Mouse (Mus musculus) lung, embryonic 14.5 days (tissue): ENCODE data around the gene Uqcc3. TPM values are rescaled to one million over a fixed set of nuclear protein-coding genes. Genes with fewer than 3 reads are reported as not detected.

Experiments used
- ATAC-seq: fragments of 200-750 bp; cut with Nextera tagmentation; 2 replicates; pipeline ENCODE4 v1.8.0; 2017; ENCODE audit warnings: mild to moderate bottlenecking, moderate TSS enrichment, moderate library complexity; ENCODE audit not compliant: insufficient read depth
- DNase-seq: peaks from one replicate; pipeline ENCODE4 v3.0.0-alpha.2; 2015
- H3K27ac ChIP-seq: fragments of 300-500 bp; sonication (generic); 2 replicates; pipeline ENCODE4 v1.5.1; 2014; ENCODE audit warnings: low read depth, mild to moderate bottlenecking, moderate library complexity
- H3K27me3 ChIP-seq: fragments of 300-500 bp; sonication (generic); 2 replicates; pipeline ENCODE4 v1.6.1; 2014; ENCODE audit warnings: low read length, control low read depth; ENCODE audit not compliant: insufficient read depth
- H3K36me3 ChIP-seq: fragments of 300-500 bp; sonication (generic); 2 replicates; pipeline ENCODE4 v1.6.1; 2014; ENCODE audit warnings: control low read depth; ENCODE audit not compliant: insufficient read depth
- H3K4me1 ChIP-seq: fragments of 300-500 bp; sonication (generic); 2 replicates; pipeline ENCODE4 v1.6.1; 2014; ENCODE audit warnings: antibody characterized with exemption, control low read depth; ENCODE audit not compliant: insufficient read depth
- H3K4me2 ChIP-seq: fragments of 300-500 bp; sonication (generic); 2 replicates; pipeline ENCODE4 v1.6.1; 2014; ENCODE audit warnings: mild to moderate bottlenecking
- H3K4me3 ChIP-seq: fragments of 300-500 bp; sonication (generic); 2 replicates; pipeline ENCODE4 v1.5.1; 2014; ENCODE audit warnings: low read depth, low read length
- H3K9ac ChIP-seq: fragments of 300-500 bp; sonication (generic); 2 replicates; pipeline ENCODE4 v1.6.1; 2014
- H3K9me3 ChIP-seq: fragments of 300-500 bp; sonication (generic); 2 replicates; pipeline ENCODE4 v1.6.1; 2016; ENCODE audit warnings: low read depth, low read length, control low read depth
- CTCF ChIP-seq: IDR thresholded peaks from 2 replicates; pipeline ENCODE4 v1.5.1; 2016; ENCODE audit warnings: antibody characterized with exemption, low read depth
- WGBS: fragments of 180-500 bp; shearing (Covaris S2); extraction: QIAGEN DNeasy Blood & Tissue Kit; methylation state at CpG from one replicate; pipeline ENCODE4 v1.1.7; 2014; 5-methylcytosine and 5-hydroxymethylcytosine counted together
- polyA plus RNA-seq: library from polyadenylated mRNA; unstranded; fragments of >200 nt; fragmentation: Nextera tagmentation; extraction: Ambion mirVana; gene quantifications from 2 replicates; pipeline ENCODE4 v1.2.1, GENCODE M21; 2014

The Uqcc3 gene
- polyA plus RNA-seq, 1 experiment from 2014 or later = 53.9 TPM

GRCm38 (mm10) chr19:8864265-8864664, 16.5 kb downstream of the Uqcc3 start:
- H3K9me3 ChIP-seq = no peaks in the 10 kb centered on the region

GRCm38 (mm10) chr19:8859018-8859417, 21.7 kb downstream of the Uqcc3 start:
- Histone ChIP-seq H3K27ac (no peak overlapping the region), H3K36me3 (no peaks in the 10 kb centered on the region), H3K9me3 (no peaks in the 10 kb centered on the region), H3K4me1 (no peaks in the 10 kb centered on the region), H3K9ac (no peak overlapping the region), H3K27me3 (no peaks in the 10 kb centered on the region), H3K4me2 (no peak overlapping the region), H3K4me3 (no peak overlapping the region)
- ATAC-seq = no peak
- WGBS = 17% methylated on average over 1 of the region's 1 CpGs
- TF ChIP-seq CTCF = peak; percentile 59; the same call in 1 of the 2 replicates
- DNase-seq = peak; percentile 69

More at GRCm38 (mm10) chr19:8864265-8864664, 16.5 kb downstream of the Uqcc3 start:
- Histone ChIP-seq H3K4me1 (no peaks in the 10 kb centered on the region), H3K4me2 (no peak overlapping the region), H3K4me3 (no peak overlapping the region), H3K27me3 (no peaks in the 10 kb centered on the region), H3K36me3 (no peaks in the 10 kb centered on the region), H3K27ac (no peak overlapping the region), H3K9ac (no peak overlapping the region)
- no peak for TF ChIP-seq CTCF
- DNase-seq (no peak), ATAC-seq (no peak)
- 82% methylated on average over 6 of the region's 6 CpGs for WGBS

DNA sequence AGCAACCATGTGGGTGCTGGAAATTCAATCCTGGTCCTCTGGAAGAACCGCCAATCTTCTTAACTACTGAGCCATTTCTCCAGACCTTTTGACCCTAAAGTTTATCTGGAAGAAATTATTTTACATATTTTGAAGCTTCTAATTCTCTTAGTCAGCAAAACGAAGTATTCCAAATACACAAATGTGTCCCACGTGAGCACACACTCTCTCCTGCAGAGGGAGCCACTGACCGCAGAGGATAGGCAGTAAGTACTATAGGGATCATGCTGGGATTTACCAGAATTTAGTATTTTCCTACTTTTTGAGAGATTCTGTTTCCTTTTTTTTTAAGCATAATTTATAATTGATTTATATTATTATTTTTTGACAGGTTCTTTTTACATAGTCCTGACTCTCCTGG, 23.0 kb downstream of the Uqcc3 start:
- DNase-seq = peak; percentile 77
- Histone ChIP-seq H3K9me3 (no peaks in the 10 kb centered on the region), H3K9ac (no peak overlapping the region), H3K4me3 (no peak overlapping the region), H3K4me2 (no peak overlapping the region), H3K36me3 (no peaks in the 10 kb centered on the region), H3K27ac (no peak overlapping the region), H3K4me1 (no peaks in the 10 kb centered on the region), H3K27me3 (no peaks in the 10 kb centered on the region)
- TF ChIP-seq CTCF = peak; percentile 68
- ATAC-seq = no peak
- 36% methylated on average over 4 of the region's 4 CpGs for WGBS

DNA sequence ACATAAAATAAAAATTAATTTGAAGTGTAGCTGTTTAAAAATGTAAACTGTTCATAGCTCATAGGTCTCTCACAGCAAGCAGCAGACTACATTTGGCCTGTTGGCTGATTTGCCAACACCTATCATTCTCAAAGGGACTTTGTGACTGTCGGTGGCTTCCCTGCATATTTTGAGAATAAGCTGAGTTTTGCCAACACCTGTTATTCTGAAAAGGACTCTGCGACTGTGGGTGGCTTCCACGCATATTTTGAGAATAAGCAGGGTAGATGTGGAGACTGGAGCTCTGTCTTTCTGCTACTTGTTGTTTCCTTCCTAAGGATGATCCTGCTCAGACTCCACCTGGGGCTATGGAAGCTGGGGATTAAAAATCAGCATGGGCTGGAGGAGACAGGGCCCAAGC, 27.6 kb downstream of the Uqcc3 start:
- Histone ChIP-seq H3K27ac (no peak overlapping the region), H3K27me3 (no peaks in the 10 kb centered on the region), H3K4me1 (0 out of 2 replicates have a peak, but pooled peaks cover 7% of the 10 kb centered on the region), H3K9ac (no peak overlapping the region), H3K36me3 (no peaks in the 10 kb centered on the region), H3K9me3 (no peaks in the 10 kb centered on the region), H3K4me3 (no peak overlapping the region), H3K4me2 (no peak overlapping the region)
- WGBS = 80% methylated on average over 3 of the region's 3 CpGs
- TF ChIP-seq CTCF = no peak
- DNase-seq (no peak), ATAC-seq (no peak)

DNA sequence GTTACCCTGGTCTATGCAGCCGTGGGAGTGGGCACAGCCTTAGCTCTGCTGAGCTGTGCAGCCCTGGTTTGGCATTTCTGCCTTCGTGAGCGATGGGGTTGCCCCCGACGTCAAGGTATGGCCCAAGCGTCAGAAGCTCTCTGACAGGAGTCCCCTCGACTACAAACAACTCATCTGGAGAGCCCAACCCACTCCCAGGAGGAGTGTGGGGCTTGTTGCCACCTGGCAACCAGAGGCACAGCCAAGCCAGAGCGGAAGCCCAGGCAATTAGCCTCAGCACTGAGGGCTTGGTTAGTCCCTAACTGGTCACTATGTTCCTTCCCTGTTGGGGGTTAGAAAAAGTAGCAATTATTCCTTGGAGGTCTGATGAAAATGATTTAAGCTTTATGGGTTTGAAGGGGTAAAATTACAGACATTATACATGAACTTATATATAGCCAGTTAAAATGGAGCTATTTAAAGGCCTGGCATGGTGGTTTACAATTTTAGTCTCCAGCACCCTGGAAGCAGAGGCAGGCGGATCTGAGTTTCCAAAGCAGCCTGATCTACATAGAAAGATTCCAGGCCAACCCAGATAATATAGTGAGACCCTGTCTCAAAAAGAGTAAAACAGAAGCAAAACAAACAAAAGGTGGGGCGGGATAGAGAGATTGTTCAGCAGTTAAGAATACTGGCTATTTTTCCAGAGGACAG, 28.3 kb downstream of the Uqcc3 start:
- ATAC-seq (no peak), DNase-seq (no peak)
- no peak overlapping the region for H3K4me2 ChIP-seq
- peaks cover 5% of the 10 kb centered on the region; the same call in 1 of the 2 replicates for H3K36me3 ChIP-seq
- H3K9ac ChIP-seq = no peak overlapping the region
- H3K9me3 ChIP-seq = no peaks in the 10 kb centered on the region
- no peak overlapping the region for H3K4me3 ChIP-seq
- H3K27me3 ChIP-seq = no peaks in the 10 kb centered on the region
- 0 out of 2 replicates have a peak, but pooled peaks cover 7% of the 10 kb centered on the region for H3K4me1 ChIP-seq
- WGBS = 47% methylated on average over 10 of the region's 10 CpGs
- no peak for TF ChIP-seq CTCF
- H3K27ac ChIP-seq = no peak overlapping the region

DNA sequence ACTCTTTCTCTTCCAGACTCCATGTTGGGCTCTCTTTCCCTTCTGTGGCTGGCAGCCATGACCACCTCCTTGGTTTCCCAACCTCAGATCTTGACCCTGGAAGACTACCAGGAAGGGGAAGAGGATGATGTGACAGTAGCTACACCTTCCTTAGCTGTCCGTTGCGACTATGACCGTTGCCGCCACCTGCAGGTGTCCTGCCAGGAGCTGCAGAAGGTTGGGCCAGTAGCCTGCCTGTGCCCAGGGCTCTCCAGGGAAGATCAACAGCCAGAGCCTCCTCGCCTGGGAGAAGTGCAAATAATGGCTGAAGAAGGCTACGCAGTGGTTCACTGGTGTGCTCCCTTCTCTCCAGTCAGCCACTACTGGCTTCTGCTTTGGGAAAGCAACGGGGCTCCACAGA, 29.1 kb downstream of the Uqcc3 start:
- DNase-seq = no peak
- no peaks in the 10 kb centered on the region for H3K9me3 ChIP-seq
- peak; percentile 23; the same call in 1 of the 2 replicates for TF ChIP-seq CTCF
- H3K4me2 ChIP-seq = no peak overlapping the region
- H3K27me3 ChIP-seq = no peaks in the 10 kb centered on the region
- no peak overlapping the region for H3K27ac ChIP-seq
- no peak for ATAC-seq
- H3K36me3 ChIP-seq = peaks cover 12% of the 10 kb centered on the region; the same call in 1 of the 2 replicates
- no peak overlapping the region for H3K4me3 ChIP-seq
- no peak overlapping the region for H3K9ac ChIP-seq
- H3K4me1 ChIP-seq = 0 out of 2 replicates have a peak, but pooled peaks cover 7% of the 10 kb centered on the region
- 37% methylated on average over 7 of the region's 7 CpGs for WGBS

GRCm38 (mm10) chr19:8850402-8850901, 30.3 kb downstream of the Uqcc3 start, which contains the start of gene Lrrn4cl:
Lrrn4cl (plus strand) TSS chr19:8850768.
- peak within 1 kb of the TSS; percentile 27; the same call in 1 of the 2 replicates for H3K4me2 ChIP-seq
- TF ChIP-seq CTCF = no peak
- H3K4me3 ChIP-seq = no peak within 1 kb of the TSS
- H3K27ac ChIP-seq = peak within 1 kb of the TSS; percentile 27; the same call in 1 of the 2 replicates
- H3K9me3 ChIP-seq = no peaks in the 10 kb centered on the region
- 0 out of 2 replicates have a peak, but pooled peaks cover 7% of the 10 kb centered on the region for H3K4me1 ChIP-seq
- peaks cover 24% of the 10 kb centered on the region; the same call in 1 of the 2 replicates for H3K36me3 ChIP-seq
- H3K27me3 ChIP-seq = no peaks in the 10 kb centered on the region
- DNase-seq = peak; percentile 74
- WGBS = 16% methylated on average over 7 of the region's 7 CpGs
- peak within 1 kb of the TSS; percentile 20; the same call in 1 of the 2 replicates for H3K9ac ChIP-seq
- ATAC-seq = peak; percentile 87
